Mouse (Mus musculus) ES-E14 (cell line): ENCODE measurements around the gene Car1. TPM values are rescaled to one million over a fixed set of nuclear protein-coding genes. Genes with fewer than 3 reads are reported as not detected.
"Not testable (repeated sequence)": the region's sequence is repeated elsewhere in the genome, so short reads cannot be mapped to it uniquely, and the experiment has no call there.

Source experiments
- DNase-seq: peaks from one replicate; pipeline ENCODE4 v3.0.0-alpha.2; 2013; ENCODE audit warnings: low read depth, low spot score
- H3K27ac ChIP-seq: 2 replicates; pipeline ENCODE4 v1.5.1; 2012; ENCODE audit warnings: low read depth, mild to moderate bottlenecking, low read length, moderate library complexity, mixed read lengths; ENCODE audit not compliant: poor library complexity, insufficient read depth, severe bottlenecking
- H3K36me3 ChIP-seq: 2 replicates; pipeline ENCODE4 v1.6.1; 2012; ENCODE audit warnings: mild to moderate bottlenecking, low read length, moderate library complexity, mixed read lengths; ENCODE audit not compliant: control insufficient read depth, poor library complexity, insufficient read depth, severe bottlenecking
- H3K4me1 ChIP-seq, 2 experiments: fragments of 150-350 bp in 1 of 2; sonication (generic) in 1 of 2; 2 replicates each; pipeline ENCODE4 v1.6.1; 2012; ENCODE audit warnings: low read length in 2 of 2, mild to moderate bottlenecking in 1 of 2, mixed read lengths in 1 of 2; ENCODE audit not compliant: control insufficient read depth in 2 of 2, insufficient read depth in 2 of 2, poor library complexity in 1 of 2
- H3K4me3 ChIP-seq, 2 experiments: fragments of 150-350 bp in 1 of 2; sonication (generic) in 1 of 2; 2 replicates each; pipeline ENCODE4 v1.5.1; 2012; ENCODE audit warnings: low read length in 2 of 2, low read depth in 1 of 2, mild to moderate bottlenecking in 1 of 2, mixed read lengths in 1 of 2; ENCODE audit not compliant: insufficient read depth in 1 of 2, poor library complexity in 1 of 2, severe bottlenecking in 1 of 2
- H3K9ac ChIP-seq: 2 replicates; pipeline ENCODE4 v1.6.1; 2012; ENCODE audit warnings: low read depth, mild to moderate bottlenecking, low read length, mixed read lengths; ENCODE audit not compliant: poor library complexity, insufficient read depth, severe bottlenecking
- H3K9me3 ChIP-seq: fragments of 150-350 bp; sonication (generic); 2 replicates; pipeline ENCODE4 v1.6.1; 2012; ENCODE audit warnings: low read depth, mild to moderate bottlenecking, low read length; ENCODE audit not compliant: control insufficient read depth, insufficient read depth
- CHD2 ChIP-seq: IDR thresholded peaks from 2 replicates; pipeline ENCODE4 v1.6.1; 2014; ENCODE audit warnings: mild to moderate bottlenecking, low read depth, low read length, inconsistent platforms
- HCFC1 ChIP-seq: IDR thresholded peaks from 2 replicates; pipeline ENCODE4 v1.6.1; 2012; ENCODE audit warnings: low read length, inconsistent platforms, borderline replicate concordance; ENCODE audit not compliant: insufficient read depth
- MAFK ChIP-seq: IDR thresholded peaks from 2 replicates; pipeline ENCODE4 v1.6.1; 2014; ENCODE audit warnings: mild to moderate bottlenecking, low read depth, low read length, inconsistent platforms; ENCODE audit not compliant: insufficient read depth
- ZC3H11A ChIP-seq: IDR thresholded peaks from 2 replicates; pipeline ENCODE4 v1.6.1; 2012; ENCODE audit warnings: low read depth, mild to moderate bottlenecking, inconsistent platforms, low read length, borderline replicate concordance
- ZNF384 ChIP-seq: IDR thresholded peaks from 2 replicates; pipeline ENCODE4 v1.6.1; 2012; ENCODE audit warnings: low read depth, low read length, inconsistent platforms
- in situ Hi-C, 2 experiments: fragments of 600-800 bp; cut with MboI; formaldehyde crosslinking; loops; one replicate each; pipeline ENCODE4 v1.15.1; 2025; ENCODE audit warnings: low sequenced_read_pairs in 2 of 2, inconsistent platforms in 1 of 2; ENCODE audit not compliant: unreplicated experiment in 2 of 2
- total RNA-seq: library from RNA; depleted of rRNA; stranded (reverse); fragments of 300-350 nt; gene quantifications from 2 replicates; pipeline ENCODE4 v1.2.3, GENCODE M21; 2012

Gene Car1
- total RNA-seq, 1 experiment = not detected

DNA sequence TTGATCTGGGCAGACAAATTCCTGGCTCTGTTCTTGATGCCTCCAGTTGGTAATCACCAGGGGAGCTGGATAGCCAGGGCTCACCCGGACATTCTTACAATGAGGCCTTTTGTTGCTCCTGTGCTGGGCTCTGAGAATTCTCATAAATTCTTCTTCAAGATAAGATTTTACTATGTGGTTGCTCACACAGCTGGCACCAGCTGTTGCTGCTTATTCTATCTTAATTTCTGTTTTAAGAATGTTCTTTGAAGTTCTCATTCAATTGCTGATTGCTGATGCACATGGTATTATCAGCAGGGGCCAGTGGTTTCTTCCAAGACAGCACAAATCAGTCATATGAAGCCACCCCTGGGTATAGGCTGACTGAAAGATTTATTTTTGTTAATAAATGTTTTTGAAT is 21.0 kb downstream of the Car1 start:
- H3K4me1 ChIP-seq = no peaks in the 10 kb centered on the region
- in situ Hi-C loops = no loop called here
- no peak overlapping the region for H3K9ac ChIP-seq
- no peaks in the 10 kb centered on the region for H3K36me3 ChIP-seq
- no peak overlapping the region for H3K4me3 ChIP-seq
- no peak for DNase-seq
- no peak for TF ChIP-seq MAFK
- TF ChIP-seq ZNF384 = no peak
- no peak for TF ChIP-seq CHD2
- no peak for TF ChIP-seq ZC3H11A
- TF ChIP-seq HCFC1 = no peak
- H3K9me3 ChIP-seq = no peaks in the 10 kb centered on the region
- H3K27ac ChIP-seq = no peak overlapping the region

- H3K4me1 ChIP-seq = no peaks in the 10 kb centered on the region
- H3K4me3 ChIP-seq = no peak overlapping the region
- no peaks in the 10 kb centered on the region for H3K36me3 ChIP-seq
- in situ Hi-C loops = no loop called here
- no peaks in the 10 kb centered on the region for H3K9me3 ChIP-seq
- no peak for TF ChIP-seq MAFK
- no peak for TF ChIP-seq HCFC1
- TF ChIP-seq ZC3H11A = no peak
- TF ChIP-seq ZNF384 = no peak
- TF ChIP-seq CHD2 = no peak
- no peak overlapping the region for H3K27ac ChIP-seq
- H3K9ac ChIP-seq = no peak overlapping the region
- no peak for DNase-seq
These were observed 21.6 kb downstream of the Car1 start for GRCm38 (mm10) chr3:14786551-14787079.

DNA sequence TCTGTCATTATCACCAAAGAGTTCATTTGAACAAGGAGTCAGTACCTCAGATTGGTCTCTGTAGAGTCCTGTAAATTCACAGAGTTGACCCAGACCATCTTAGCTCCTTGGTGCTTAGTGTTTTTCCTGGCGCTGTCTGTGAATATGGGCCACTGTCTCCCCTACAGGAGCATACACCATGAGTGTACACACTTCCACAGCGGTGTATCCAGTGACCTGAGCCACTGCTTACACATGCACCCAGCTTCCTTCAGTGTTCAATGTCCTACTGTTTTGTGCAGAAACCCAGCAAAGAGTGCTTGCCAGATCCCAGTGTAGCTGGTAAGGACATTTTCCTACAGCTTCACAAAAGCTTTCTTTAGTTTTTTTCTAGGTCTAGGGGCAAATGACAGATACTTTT is 22.8 kb downstream of the Car1 start:
- Histone ChIP-seq H3K27ac (no peak overlapping the region), H3K4me1 (no peaks in the 10 kb centered on the region), H3K9me3 (no peaks in the 10 kb centered on the region)

DNA sequence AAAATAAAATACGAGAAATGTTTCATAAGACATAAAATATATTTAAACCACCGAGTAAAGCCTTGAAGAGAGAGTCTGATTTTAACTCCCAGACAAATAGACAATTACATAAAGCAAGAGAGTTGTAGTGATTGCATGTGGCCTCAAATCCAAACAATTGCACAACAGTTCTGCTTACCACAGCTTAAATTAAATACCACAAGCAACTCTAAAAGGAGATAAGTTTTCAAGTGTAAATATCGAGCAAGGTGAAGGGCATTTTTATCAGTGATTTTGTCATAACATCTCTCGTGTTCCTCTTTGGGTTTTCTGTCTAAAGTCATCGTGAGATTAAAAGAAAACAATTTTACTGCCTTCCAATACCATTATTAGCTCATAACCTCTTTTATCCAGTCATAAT is 25.0 kb downstream of the Car1 start:
- in situ Hi-C loops, DNase-seq, H3K27ac ChIP-seq, H3K36me3 ChIP-seq, H3K4me3 ChIP-seq, H3K4me1 ChIP-seq, H3K9me3 ChIP-seq, H3K9ac ChIP-seq: not testable (repeated sequence)

More for the DNA sequence above, 22.8 kb downstream of the Car1 start:
- no peak for DNase-seq
- in situ Hi-C loops = no loop called here
- Histone ChIP-seq H3K36me3 (no peaks in the 10 kb centered on the region), H3K4me3 (no peak overlapping the region), H3K9ac (no peak overlapping the region)
- no peak for TF ChIP-seq ZNF384
- no peak for TF ChIP-seq ZC3H11A
- TF ChIP-seq HCFC1 = no peak
- no peak for TF ChIP-seq CHD2
- TF ChIP-seq MAFK = no peak

- H3K9me3 ChIP-seq, H3K4me1 ChIP-seq, in situ Hi-C loops, H3K4me3 ChIP-seq, H3K9ac ChIP-seq, H3K36me3 ChIP-seq, H3K27ac ChIP-seq, DNase-seq: not testable (repeated sequence)
These were observed 25.8 kb downstream of the Car1 start for GRCm38 (mm10) chr3:14782365-14782764.
